Mouse (Mus musculus): ENCODE measurements at regions not wholly inside any gene's neighbourhood (a gene's known extent, or its start where the extent isn't known, plus 50 kb on each side); places are given as distances from the start of the nearest gene placed in this dataset.

DNA sequence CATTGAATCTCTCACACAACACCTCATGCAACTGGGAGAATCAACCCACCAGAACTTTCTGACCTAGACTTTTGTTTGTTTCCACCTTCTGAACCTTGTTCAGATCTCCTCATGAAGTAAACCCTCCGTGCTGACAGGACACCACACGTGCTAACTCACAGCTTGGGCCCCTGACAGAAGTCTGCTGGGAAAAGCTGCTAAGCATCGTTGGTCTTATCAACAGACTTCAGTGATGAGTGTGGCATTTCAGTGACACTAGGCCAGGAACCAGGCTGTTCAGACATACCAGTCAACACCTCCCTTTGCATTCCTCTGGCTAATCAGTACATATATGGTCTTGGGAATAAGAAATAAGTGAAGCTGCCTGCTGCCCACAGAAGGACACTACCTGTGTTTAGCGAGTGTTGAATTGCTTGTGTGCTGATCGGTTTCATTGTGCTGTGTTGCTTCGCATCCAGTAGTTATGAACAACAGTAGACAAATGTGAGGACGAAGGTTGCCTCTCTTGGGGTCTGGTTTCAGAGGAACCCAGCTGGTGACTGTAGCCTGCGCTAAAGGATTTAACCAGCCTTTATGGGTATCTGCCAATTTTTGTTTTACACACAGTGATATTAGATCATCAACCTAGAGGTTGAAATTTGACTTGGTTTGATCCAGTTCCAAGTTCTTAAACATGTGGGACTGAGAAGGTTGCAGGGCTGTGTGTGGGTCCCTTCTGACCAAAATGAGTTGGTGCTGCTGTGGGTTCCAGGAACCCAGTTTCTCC lies 224.6 kb upstream of the Ttc29 start:
- 87% methylated on average over 8 of the region's 8 CpGs for WGBS

DNA sequence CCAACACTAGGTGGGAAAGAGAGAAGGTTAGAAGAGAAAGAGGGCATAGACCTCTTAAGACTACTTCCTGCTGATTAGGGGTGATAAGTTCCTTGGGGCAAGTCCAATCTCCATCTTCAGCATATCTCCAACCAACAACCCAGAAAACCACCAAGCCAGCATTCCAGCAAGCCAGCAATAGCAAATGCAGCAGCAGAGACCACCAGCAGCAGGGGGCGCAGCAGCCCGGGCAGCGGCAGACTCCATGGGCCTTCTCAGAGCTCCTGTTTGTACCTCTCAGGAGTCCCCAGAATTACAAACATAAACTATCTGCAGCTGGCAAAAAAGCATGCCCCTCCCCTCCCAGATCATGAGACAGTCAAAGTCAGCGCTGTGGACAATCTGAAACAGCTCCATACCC lies 222.0 kb upstream of the Ttc29 start:
- no peak for ATAC-seq (replicated peaks)

More for the DNA sequence above, 224.6 kb upstream of the Ttc29 start:
- H3K27ac ChIP-seq (replicated peaks), result no peak overlapping the region
- ATAC-seq (replicated peaks), result no peak
- no peaks in the 10 kb centered on the region for H3K9me3 ChIP-seq
- no peaks in the 10 kb centered on the region for H3K36me3 ChIP-seq
- no peak overlapping the region for H3K4me3 ChIP-seq
- no peak overlapping the region for H3K4me2 ChIP-seq (replicated peaks)
- H3K4me1 ChIP-seq, result no peaks in the 10 kb centered on the region
- no peak overlapping the region for H3K9ac ChIP-seq (replicated peaks)
- H3K27me3 ChIP-seq, result no peaks in the 10 kb centered on the region

DNA sequence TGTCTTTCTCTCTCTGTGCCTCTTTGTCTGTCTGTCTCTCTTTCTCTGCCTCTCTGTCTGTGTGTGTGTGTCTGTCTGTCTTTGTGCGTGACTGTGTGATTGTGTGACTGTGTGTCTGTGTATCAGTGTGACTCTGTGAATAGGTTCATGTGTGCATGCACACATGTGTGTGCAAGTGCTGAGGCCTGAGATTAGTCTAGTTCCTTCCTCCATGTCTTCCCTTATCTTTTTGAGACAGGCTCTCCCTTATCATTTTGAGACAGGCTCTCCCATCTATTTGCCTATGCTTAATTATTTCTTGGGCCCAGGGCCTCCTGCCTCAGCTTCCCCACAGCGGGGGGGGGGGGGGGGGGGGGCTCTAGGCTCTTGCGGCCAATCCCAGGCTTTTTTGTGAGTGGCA lies 212.8 kb upstream of the Ttc29 start:
- no peak overlapping the region for H3K27ac ChIP-seq (replicated peaks)
- no peak overlapping the region for H3K4me2 ChIP-seq (replicated peaks)
- H3K36me3 ChIP-seq, result no peaks in the 10 kb centered on the region
- no peaks in the 10 kb centered on the region for H3K9me3 ChIP-seq
- 76% methylated on average over 3 of the region's 3 CpGs for WGBS
- H3K4me1 ChIP-seq, result peaks cover 8% of the 10 kb centered on the region; the same call in 1 of the 2 replicates
- H3K27me3 ChIP-seq, result no peaks in the 10 kb centered on the region
- ATAC-seq (replicated peaks), result no peak
- no peak overlapping the region for H3K9ac ChIP-seq (replicated peaks)
- H3K4me3 ChIP-seq, result no peak overlapping the region

More for the DNA sequence above, 222.0 kb upstream of the Ttc29 start:
- Histone ChIP-seq H3K4me1 (no peaks in the 10 kb centered on the region), H3K4me2 (replicated peaks) (no peak overlapping the region), H3K27ac (replicated peaks) (no peak overlapping the region), H3K36me3 (no peaks in the 10 kb centered on the region), H3K4me3 (no peak overlapping the region), H3K27me3 (no peaks in the 10 kb centered on the region), H3K9ac (replicated peaks) (no peak overlapping the region), H3K9me3 (no peaks in the 10 kb centered on the region)
- 36% methylated on average over 4 of the region's 4 CpGs for WGBS

DNA sequence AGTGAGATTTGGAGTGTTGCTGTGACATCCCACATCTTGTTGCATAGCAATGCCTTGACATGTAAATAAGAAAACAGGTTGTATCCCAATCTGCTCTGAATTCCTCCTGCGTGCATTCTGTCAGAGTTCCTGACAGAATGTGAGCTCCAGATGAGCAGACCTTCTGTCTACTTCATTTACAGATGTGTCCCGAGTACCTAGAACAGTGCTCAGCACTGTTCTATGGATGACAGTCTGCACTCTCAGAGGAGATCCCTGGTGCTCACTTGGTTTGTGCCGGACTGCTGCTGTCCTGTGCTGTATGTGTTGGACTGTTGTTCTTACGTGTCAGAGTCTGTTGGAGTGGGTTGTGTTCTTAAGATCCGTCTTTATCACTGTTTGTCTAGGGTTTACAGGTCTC lies 211.4 kb upstream of the Ttc29 start:
- no peaks in the 10 kb centered on the region for H3K27me3 ChIP-seq
- ATAC-seq (replicated peaks), result peak; percentile 44
- H3K27ac ChIP-seq (replicated peaks), result no peak overlapping the region
- no peaks in the 10 kb centered on the region for H3K9me3 ChIP-seq
- no peaks in the 10 kb centered on the region for H3K36me3 ChIP-seq
- no peak overlapping the region for H3K4me2 ChIP-seq (replicated peaks)
- no peak overlapping the region for H3K9ac ChIP-seq (replicated peaks)
- 35% methylated on average over 5 of the region's 5 CpGs for WGBS
- H3K4me1 ChIP-seq, result peaks cover 8% of the 10 kb centered on the region; the same call in 1 of the 2 replicates
- no peak overlapping the region for H3K4me3 ChIP-seq

DNA sequence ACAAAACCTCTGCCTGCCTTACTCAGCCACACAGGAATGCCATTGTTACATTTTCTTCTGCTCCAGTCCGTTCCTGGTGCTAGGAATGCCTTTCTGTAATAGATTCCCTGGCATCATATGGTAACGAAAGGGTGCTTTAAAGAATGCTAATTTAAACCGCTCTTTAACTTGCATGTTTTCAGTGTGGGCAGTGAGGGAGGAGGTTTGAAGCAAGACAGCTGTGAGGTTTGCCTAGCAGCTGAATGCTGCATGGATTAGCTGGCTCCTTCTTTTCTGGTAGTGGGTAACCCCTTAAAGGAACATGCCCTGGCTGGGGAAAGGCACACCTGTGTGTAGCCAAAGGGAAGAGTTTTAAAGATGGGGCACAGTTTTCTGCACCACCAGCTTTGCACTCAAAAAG lies 211.0 kb upstream of the Ttc29 start:
- no peaks in the 10 kb centered on the region for H3K9me3 ChIP-seq
- no peak overlapping the region for H3K27ac ChIP-seq (replicated peaks)
- no peak overlapping the region for H3K4me3 ChIP-seq
- H3K4me2 ChIP-seq (replicated peaks), result no peak overlapping the region
- peak; percentile 83 for ATAC-seq (replicated peaks)
- H3K9ac ChIP-seq (replicated peaks), result no peak overlapping the region
- H3K4me1 ChIP-seq, result peaks cover 8% of the 10 kb centered on the region; the same call in 1 of the 2 replicates
- WGBS, result 3% methylated on average over 3 of the region's 3 CpGs
- H3K36me3 ChIP-seq, result no peaks in the 10 kb centered on the region
- no peaks in the 10 kb centered on the region for H3K27me3 ChIP-seq

DNA sequence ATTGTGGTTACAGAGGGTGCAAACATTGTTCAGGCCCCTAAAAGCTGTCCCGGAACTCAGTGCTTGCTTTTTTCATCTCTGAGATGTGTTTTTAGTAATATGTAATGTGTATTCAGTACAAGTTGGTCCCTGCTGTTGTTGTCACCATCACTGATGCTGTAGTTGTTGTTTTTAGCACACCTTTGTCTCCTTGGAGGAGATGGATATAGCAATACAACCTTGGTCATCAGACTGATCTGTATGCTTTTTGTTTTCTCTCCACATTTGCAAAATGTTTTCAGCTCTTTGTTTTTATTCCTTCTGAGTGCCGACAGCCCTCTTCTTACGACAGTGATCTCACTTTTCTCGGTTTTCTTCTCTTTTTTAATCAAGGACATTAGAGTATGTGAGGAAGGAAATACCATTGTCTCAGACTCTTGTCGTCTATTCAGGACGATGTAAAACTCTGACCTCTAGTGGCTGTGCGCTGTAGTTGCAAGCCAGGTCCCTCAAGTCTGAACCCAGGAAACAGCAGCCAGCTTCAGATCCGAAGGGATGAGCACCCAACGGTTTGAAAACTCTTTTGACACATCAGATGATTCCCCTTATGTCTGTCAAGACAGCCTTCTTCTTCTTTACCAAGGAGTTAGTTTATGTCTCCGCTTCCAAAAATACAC lies 209.1 kb upstream of the Ttc29 start:
- peak; percentile 86 for ATAC-seq (replicated peaks)
- no peaks in the 10 kb centered on the region for H3K9me3 ChIP-seq
- WGBS, result 15% methylated on average over 10 of the region's 10 CpGs

DNA sequence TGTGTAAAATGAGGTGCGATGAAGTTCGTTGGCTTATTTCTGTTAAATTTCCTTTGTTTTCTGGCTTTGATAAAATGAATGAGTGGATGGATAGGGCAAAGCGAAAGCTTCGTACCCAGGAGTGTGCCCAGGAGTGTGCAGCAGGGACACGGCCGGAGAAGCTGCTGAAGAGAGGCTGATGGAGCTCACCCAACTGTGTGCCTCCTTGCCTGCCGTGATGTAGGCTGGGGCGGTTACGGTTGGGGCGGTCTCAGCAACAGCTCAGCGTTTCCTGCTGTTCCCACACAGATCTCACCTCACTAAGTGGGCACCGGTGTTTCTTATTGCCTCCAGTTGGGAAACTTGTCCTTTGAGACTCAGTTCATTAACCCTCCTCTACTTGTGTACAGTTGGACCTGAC lies 208.2 kb upstream of the Ttc29 start:
- ATAC-seq (replicated peaks), result no peak
- 82% methylated on average over 12 of the region's 12 CpGs for WGBS
- peaks cover 8% of the 10 kb centered on the region; the same call in 1 of the 2 replicates for H3K4me1 ChIP-seq
- H3K27me3 ChIP-seq, result no peaks in the 10 kb centered on the region
- no peak overlapping the region for H3K4me2 ChIP-seq (replicated peaks)
- no peak overlapping the region for H3K27ac ChIP-seq (replicated peaks)
- no peak overlapping the region for H3K4me3 ChIP-seq
- no peaks in the 10 kb centered on the region for H3K9me3 ChIP-seq
- H3K36me3 ChIP-seq, result no peaks in the 10 kb centered on the region
- no peak overlapping the region for H3K9ac ChIP-seq (replicated peaks)

More for the DNA sequence above, 209.1 kb upstream of the Ttc29 start:
- Histone ChIP-seq H3K4me1 (peaks cover 8% of the 10 kb centered on the region; the same call in 1 of the 2 replicates), H3K27me3 (no peaks in the 10 kb centered on the region), H3K9ac (replicated peaks) (no peak overlapping the region), H3K4me3 (no peak overlapping the region), H3K4me2 (replicated peaks) (no peak overlapping the region), H3K27ac (replicated peaks) (no peak overlapping the region), H3K36me3 (no peaks in the 10 kb centered on the region)

DNA sequence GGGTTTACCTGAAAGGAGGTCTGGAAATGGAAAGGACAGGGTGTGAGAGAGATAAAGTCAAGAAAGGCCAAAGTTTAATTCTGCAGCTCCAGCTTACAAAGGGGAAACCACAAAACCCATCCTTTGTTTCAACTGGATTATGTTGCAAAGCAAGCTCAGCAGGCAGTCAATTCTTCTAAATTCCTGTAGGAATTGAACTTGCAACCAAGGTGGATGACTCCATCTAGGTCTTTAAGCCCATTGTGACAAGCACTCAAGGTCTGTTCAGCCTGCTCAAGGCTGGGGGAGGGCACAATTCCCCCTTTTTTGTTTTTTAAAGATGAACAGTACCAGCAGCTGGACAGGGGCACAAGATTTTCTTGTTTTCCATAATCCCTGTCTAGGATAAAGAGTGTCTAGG lies 200.0 kb upstream of the Ttc29 start:
- no peak overlapping the region for H3K27ac ChIP-seq (replicated peaks)
- no peaks in the 10 kb centered on the region for H3K27me3 ChIP-seq
- ATAC-seq (replicated peaks), result no peak
- no peak overlapping the region for H3K4me2 ChIP-seq (replicated peaks)
- H3K36me3 ChIP-seq, result no peaks in the 10 kb centered on the region
- H3K9me3 ChIP-seq, result no peaks in the 10 kb centered on the region
- no peak overlapping the region for H3K4me3 ChIP-seq
- H3K4me1 ChIP-seq, result no peaks in the 10 kb centered on the region
- no peak overlapping the region for H3K9ac ChIP-seq (replicated peaks)

DNA sequence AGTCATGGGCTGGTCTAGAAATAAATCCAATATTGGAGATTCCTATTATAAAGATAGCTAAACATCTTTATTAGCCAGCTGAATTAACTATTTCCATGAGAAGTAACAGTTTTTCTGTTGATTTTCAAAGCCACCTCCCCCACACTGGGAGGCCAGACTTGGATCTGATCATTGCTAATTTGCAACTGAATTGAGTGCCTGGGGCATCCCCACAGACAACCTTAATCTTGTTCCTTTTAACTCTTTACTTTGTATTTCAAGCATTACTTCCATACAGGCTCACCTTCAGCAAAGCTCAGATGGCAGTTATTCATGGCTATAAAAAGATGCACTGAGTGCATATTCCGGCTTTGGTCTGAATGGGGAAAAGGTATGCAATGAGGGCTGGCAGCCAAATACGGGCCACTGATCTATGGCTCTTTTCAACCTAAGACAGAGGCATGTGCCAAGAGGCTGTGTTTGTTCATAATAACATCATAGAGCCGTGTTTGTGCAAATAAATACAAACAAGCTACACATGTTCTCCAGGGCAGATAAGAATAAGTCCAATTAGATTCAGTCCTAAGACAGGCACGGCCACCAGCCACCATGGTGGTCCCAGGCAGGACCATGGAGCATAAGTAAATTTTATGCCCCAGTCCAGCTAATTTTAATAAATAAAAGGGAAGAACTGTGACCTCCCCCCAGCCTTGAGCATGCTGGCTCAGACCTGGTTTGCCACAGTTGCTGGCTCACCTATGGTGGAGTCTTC lies 194.5 kb upstream of the Ttc29 start:
- ATAC-seq (replicated peaks), result 0 out of 2 replicates have a peak, but pooled peaks have one; percentile 13
- Histone ChIP-seq H3K9ac (replicated peaks) (no peak overlapping the region), H3K4me2 (replicated peaks) (no peak overlapping the region), H3K36me3 (no peaks in the 10 kb centered on the region), H3K9me3 (no peaks in the 10 kb centered on the region), H3K4me3 (no peak overlapping the region), H3K4me1 (0 out of 2 replicates have a peak, but pooled peaks cover 6% of the 10 kb centered on the region), H3K27ac (replicated peaks) (no peak overlapping the region), H3K27me3 (no peaks in the 10 kb centered on the region)
- WGBS, result 30% methylated on average over 4 of the region's 4 CpGs

DNA sequence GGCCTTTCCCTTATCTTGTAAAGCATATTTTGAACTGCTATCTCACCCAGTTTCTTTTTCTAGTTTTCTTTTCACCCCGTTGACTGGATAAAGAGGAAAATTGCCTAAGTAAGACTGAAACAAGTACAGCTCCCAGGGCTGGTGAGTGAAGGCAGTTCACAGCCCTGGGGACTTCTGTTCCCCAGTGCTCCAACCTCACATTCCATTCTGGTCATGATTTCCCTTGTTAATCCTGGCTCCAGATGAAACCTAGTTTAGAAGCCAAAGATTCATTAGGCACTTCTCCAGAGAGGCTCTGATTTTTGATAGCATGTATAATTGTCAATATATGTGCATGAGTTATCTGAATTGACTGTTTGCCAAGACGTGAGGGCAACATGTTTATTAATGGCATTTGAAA lies 191.6 kb upstream of the Ttc29 start:
- Histone ChIP-seq H3K9ac (replicated peaks) (no peak overlapping the region), H3K4me3 (no peak overlapping the region), H3K4me2 (replicated peaks) (no peak overlapping the region), H3K9me3 (no peaks in the 10 kb centered on the region), H3K36me3 (no peaks in the 10 kb centered on the region), H3K4me1 (0 out of 2 replicates have a peak, but pooled peaks cover 10% of the 10 kb centered on the region), H3K27ac (replicated peaks) (no peak overlapping the region), H3K27me3 (no peaks in the 10 kb centered on the region)
- no peak for ATAC-seq (replicated peaks)
- 78% methylated on average over 2 of the region's 2 CpGs for WGBS

DNA sequence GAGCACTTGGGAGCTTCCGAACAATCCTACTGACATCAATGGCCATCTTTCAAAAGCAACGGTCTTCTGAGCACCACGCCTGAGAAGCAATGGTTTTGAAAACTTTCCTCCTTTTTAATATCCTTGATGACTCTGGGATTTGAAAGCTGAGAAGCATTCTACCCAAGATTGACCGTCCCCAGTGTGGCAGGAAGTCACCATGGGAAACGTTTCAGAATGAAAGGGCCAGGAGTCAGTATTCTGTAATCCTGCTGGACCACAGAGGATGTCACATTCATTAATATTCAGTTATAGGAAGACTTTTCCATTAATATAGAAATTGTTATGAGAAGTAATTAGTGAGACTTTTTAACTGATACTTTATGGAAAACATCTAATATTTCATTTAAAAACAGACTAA lies 190.1 kb upstream of the Ttc29 start:
- WGBS, result 77% methylated on average over 5 of the region's 5 CpGs
- no peaks in the 10 kb centered on the region for H3K36me3 ChIP-seq
- no peaks in the 10 kb centered on the region for H3K27me3 ChIP-seq
- H3K4me3 ChIP-seq, result no peak overlapping the region
- ATAC-seq (replicated peaks), result no peak
- no peak overlapping the region for H3K27ac ChIP-seq (replicated peaks)
- no peak overlapping the region for H3K9ac ChIP-seq (replicated peaks)
- no peaks in the 10 kb centered on the region for H3K9me3 ChIP-seq
- no peak overlapping the region for H3K4me2 ChIP-seq (replicated peaks)
- H3K4me1 ChIP-seq, result 0 out of 2 replicates have a peak, but pooled peaks cover 10% of the 10 kb centered on the region

DNA sequence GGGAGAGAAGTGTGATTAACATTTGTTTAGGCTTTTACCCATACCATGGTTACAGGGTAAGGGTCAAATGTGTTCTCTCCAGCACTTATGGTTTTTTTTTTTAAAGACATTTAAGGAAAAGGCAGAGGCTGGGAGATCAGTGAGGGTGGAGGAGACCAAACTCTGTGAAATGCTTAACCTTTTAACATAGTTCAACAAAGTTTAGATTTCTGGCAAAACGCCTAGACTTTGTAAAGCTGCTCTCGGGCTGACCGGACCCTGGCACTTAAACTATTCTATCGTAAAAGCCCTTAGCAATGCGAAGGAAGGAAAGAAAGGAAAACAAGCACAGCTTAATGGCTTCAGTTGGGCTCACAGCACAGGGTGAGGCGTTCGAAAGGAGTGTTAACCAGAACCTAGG lies 189.6 kb upstream of the Ttc29 start:
- 26% methylated on average over 7 of the region's 7 CpGs for WGBS
- H3K27me3 ChIP-seq, result no peaks in the 10 kb centered on the region

More for the DNA sequence above, 189.6 kb upstream of the Ttc29 start:
- Histone ChIP-seq H3K36me3 (no peaks in the 10 kb centered on the region), H3K4me1 (0 out of 2 replicates have a peak, but pooled peaks cover 9% of the 10 kb centered on the region), H3K9me3 (no peaks in the 10 kb centered on the region), H3K27ac (replicated peaks) (no peak overlapping the region), H3K4me2 (replicated peaks) (no peak overlapping the region), H3K4me3 (no peak overlapping the region), H3K9ac (replicated peaks) (no peak overlapping the region)
- no peak for ATAC-seq (replicated peaks)

Data from forebrain, embryonic 15.5 days (tissue).